Mouse (Mus musculus): Measurements from ENCODE around the gene Pdcd2. TPM values are rescaled to one million over a fixed set of nuclear protein-coding genes. Genes with fewer than 3 reads are reported as not detected.

The Pdcd2 gene
- total and polyA plus RNA-seq, 3 experiments: 9.2 to 16.4 (median 13.9) TPM

GRCm38 (mm10) chr17:15518766-15519165 is 8.3 kb downstream of the Pdcd2 start:
- H3K36me3 ChIP-seq (ENCODE audit: control insufficient read depth, insufficient read depth, low read length): peaks cover 9% of the 10 kb centered on the region
- no peak overlapping the region for H3K9ac ChIP-seq (ENCODE audit: low read depth, low read length)
- H3K27me3 ChIP-seq (ENCODE audit: control insufficient read depth, insufficient read depth, low read length): no peaks in the 10 kb centered on the region
- no peak for DNase-seq
- TF ChIP-seq EP300 (IDR thresholded peaks at IDR 0.05; ENCODE audit: insufficient read depth, low read depth, low read length) (no peak), CTCF (IDR thresholded peaks at IDR 0.05) (no peak), POLR2A (IDR thresholded peaks at IDR 0.05; ENCODE audit: insufficient read depth, low read depth, low read length) (no peak)
- no peak overlapping the region for H3K4me3 ChIP-seq
- WGBS: 97% methylated on average over 1 of the region's 1 CpGs
- H3K79me2 ChIP-seq (replicated peaks; ENCODE audit: control insufficient read depth, insufficient read depth, low read length): no peaks in the 10 kb centered on the region
- H3K27ac ChIP-seq: no peak overlapping the region
- H3K4me1 ChIP-seq (ENCODE audit: control insufficient read depth, insufficient read depth, low read length): no peaks in the 10 kb centered on the region
- intact Hi-C loops (cut with DNase I): no loop called here

DNA sequence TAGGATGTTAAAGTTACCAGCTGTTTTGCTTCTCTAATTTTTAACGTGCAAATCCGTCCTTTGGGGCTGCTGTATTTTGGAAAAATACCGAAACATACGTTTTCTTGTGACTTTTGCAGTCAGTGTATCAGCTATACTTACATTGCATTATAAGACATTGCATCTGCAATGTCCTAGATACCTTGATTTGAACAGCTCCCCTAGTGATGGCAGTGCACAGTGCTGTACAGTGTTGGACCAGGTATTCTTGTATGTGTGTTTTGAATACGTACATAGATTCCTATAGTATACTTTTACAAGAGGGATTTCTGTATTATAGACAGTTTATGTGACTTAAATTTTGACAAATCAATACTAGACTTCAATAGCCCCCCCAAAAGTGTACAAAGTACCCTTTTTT is 8.9 kb downstream of the Pdcd2 start:
- no peak for TF ChIP-seq EP300 (IDR thresholded peaks at IDR 0.05; ENCODE audit: insufficient read depth, low read depth, low read length)
- TF ChIP-seq CTCF (IDR thresholded peaks at IDR 0.05): no peak
- H3K27me3 ChIP-seq (ENCODE audit: control insufficient read depth, insufficient read depth, low read length): no peaks in the 10 kb centered on the region
- intact Hi-C loops (cut with DNase I): no loop called here
- H3K36me3 ChIP-seq (ENCODE audit: control insufficient read depth, insufficient read depth, low read length): peaks cover 9% of the 10 kb centered on the region
- no peaks in the 10 kb centered on the region for H3K4me1 ChIP-seq (ENCODE audit: control insufficient read depth, insufficient read depth, low read length)
- no peak overlapping the region for H3K27ac ChIP-seq
- WGBS: 83% methylated on average over 5 of the region's 5 CpGs
- H3K79me2 ChIP-seq (replicated peaks; ENCODE audit: control insufficient read depth, insufficient read depth, low read length): no peaks in the 10 kb centered on the region
- H3K9ac ChIP-seq (ENCODE audit: low read depth, low read length): no peak overlapping the region
- no peak overlapping the region for H3K4me3 ChIP-seq
- DNase-seq: no peak

DNA sequence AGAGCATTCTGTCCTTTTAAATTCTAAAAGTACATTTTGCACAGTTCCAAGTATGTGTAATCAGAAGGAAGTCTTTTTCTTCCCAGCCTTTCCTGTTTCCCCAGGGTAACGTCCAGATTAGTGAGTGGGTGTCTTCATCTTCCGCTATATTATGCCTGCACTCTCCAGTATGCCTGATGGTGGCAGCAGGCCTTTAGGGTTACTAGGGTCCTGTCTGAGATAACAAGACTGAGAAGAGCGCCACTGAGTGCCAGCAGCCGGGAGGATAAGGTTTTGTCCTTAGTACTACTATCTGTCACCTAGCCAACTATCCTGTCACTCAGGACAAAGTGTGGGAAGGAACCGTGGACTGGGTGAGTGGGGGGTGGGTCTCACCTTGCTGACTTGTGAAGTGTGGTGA is 9.3 kb downstream of the Pdcd2 start:
- Histone ChIP-seq H3K4me1 (ENCODE audit: control insufficient read depth, insufficient read depth, low read length) (no peaks in the 10 kb centered on the region), H3K9ac (ENCODE audit: low read depth, low read length) (no peak overlapping the region), H3K4me3 (no peak overlapping the region), H3K27me3 (ENCODE audit: control insufficient read depth, insufficient read depth, low read length) (no peaks in the 10 kb centered on the region), H3K36me3 (ENCODE audit: control insufficient read depth, insufficient read depth, low read length) (peaks cover 9% of the 10 kb centered on the region), H3K79me2 (replicated peaks; ENCODE audit: control insufficient read depth, insufficient read depth, low read length) (no peaks in the 10 kb centered on the region), H3K27ac (no peak overlapping the region)
- intact Hi-C loops (cut with DNase I): no loop called here
- DNase-seq: no peak
- WGBS: 25% methylated on average over 5 of the region's 5 CpGs
- no peak for TF ChIP-seq POLR2A (IDR thresholded peaks at IDR 0.05; ENCODE audit: insufficient read depth, low read depth, low read length)
- no peak for TF ChIP-seq CTCF (IDR thresholded peaks at IDR 0.05)

DNA sequence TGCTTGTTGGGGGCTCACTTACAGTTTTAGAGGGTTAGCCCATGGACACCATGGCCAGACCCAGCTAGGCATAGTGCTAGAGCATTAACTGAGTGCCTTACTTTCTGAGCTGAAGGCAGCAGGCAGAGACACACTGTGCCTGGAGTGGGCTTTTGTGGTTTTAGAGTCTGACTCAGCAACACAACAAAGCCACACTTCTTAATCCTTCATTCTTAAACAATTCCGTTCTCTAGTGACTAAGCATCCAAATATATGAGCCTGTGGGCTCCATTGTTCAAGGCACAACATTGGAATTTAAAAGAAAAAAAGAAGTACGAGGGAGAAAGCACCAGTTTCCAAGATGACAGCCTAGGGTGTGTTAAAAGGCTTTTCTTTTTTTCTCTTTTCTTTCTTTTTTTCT is 16.4 kb downstream of the Pdcd2 start:
- no peak overlapping the region for H3K9ac ChIP-seq (ENCODE audit: low read depth, low read length)
- H3K27ac ChIP-seq: no peak overlapping the region
- WGBS: 92% methylated on average over 2 of the region's 2 CpGs
- peaks cover 2% of the 10 kb centered on the region for H3K36me3 ChIP-seq (ENCODE audit: control insufficient read depth, insufficient read depth, low read length)
- no peaks in the 10 kb centered on the region for H3K4me1 ChIP-seq (ENCODE audit: control insufficient read depth, insufficient read depth, low read length)
- TF ChIP-seq EP300 (IDR thresholded peaks at IDR 0.05; ENCODE audit: insufficient read depth, low read depth, low read length): no peak
- no peak for TF ChIP-seq POLR2A (IDR thresholded peaks at IDR 0.05; ENCODE audit: insufficient read depth, low read depth, low read length)
- TF ChIP-seq CTCF (IDR thresholded peaks at IDR 0.05): no peak
- DNase-seq: no peak
- H3K4me3 ChIP-seq: no peak overlapping the region
- no peaks in the 10 kb centered on the region for H3K27me3 ChIP-seq (ENCODE audit: control insufficient read depth, insufficient read depth, low read length)
- no peaks in the 10 kb centered on the region; the same call in 1 of the 2 replicates for H3K79me2 ChIP-seq (replicated peaks; ENCODE audit: control insufficient read depth, insufficient read depth, low read length)
- intact Hi-C loops (cut with DNase I): no loop called here

GRCm38 (mm10) chr17:15499656-15500394 is 27.3 kb downstream of the Pdcd2 start, which contains the start of the genes Psmb1 and Tbp:
Psmb1 (minus strand) TSS chr17:15499751.
Tbp (plus strand) TSS chr17:15499888.
- H3K36me3 ChIP-seq (ENCODE audit: control insufficient read depth, insufficient read depth, low read length): peaks cover 18% of the 10 kb centered on the region
- peak within 1 kb of the TSS; percentile 67 for H3K4me3 ChIP-seq
- peak within 1 kb of the TSS; percentile 64 for H3K9ac ChIP-seq (ENCODE audit: low read depth, low read length)
- H3K4me1 ChIP-seq (ENCODE audit: control insufficient read depth, insufficient read depth, low read length): peaks cover 3% of the 10 kb centered on the region
- H3K79me2 ChIP-seq (replicated peaks; ENCODE audit: control insufficient read depth, insufficient read depth, low read length): peaks cover 2% of the 10 kb centered on the region
- no peaks in the 10 kb centered on the region for H3K27me3 ChIP-seq (ENCODE audit: control insufficient read depth, insufficient read depth, low read length)
- intact Hi-C loops (cut with DNase I): loop anchor here (2.0 kb wide), 1 partner anchor 207 kb away; no protein-coding TSS in a partner anchor
- TF ChIP-seq CTCF (IDR thresholded peaks at IDR 0.05) (no peak), POLR2A (IDR thresholded peaks at IDR 0.05; ENCODE audit: insufficient read depth, low read depth, low read length) (peak; percentile 84), EP300 (IDR thresholded peaks at IDR 0.05; ENCODE audit: insufficient read depth, low read depth, low read length) (peak; percentile 87)
- peak; percentile 96 to 97 for DNase-seq
- H3K27ac ChIP-seq: peak within 1 kb of the TSS; percentile 94
- WGBS: under 1% methylated on average over 63 of the region's 63 CpGs

DNA sequence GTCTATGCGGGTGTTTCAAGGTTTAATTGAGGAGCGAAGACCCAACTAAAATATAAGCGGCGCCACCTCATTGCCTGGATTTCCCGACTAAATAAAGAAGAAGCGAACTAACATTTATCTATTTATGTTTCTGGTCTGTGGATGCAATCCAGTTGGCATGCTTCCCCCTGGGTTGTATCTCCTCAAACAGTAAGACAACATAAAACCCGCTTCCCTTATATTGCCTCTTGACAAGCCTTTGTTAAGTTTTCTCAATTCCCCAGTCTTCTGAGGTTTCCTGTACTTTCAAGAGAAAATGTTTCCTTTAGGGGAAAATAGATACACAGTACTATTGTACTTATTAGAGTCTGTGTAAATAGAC is 28.4 kb downstream of the Pdcd2 start:
- intact Hi-C loops (cut with DNase I): loop anchor here (1.0 to 2.0 kb wide), 2 partner anchors 29 to 208 kb away; partner anchors contain the start of gene Pdcd2
- WGBS: 50% methylated on average over 7 of the region's 7 CpGs
- Histone ChIP-seq H3K36me3 (ENCODE audit: control insufficient read depth, insufficient read depth, low read length) (peaks cover 18% of the 10 kb centered on the region), H3K27me3 (ENCODE audit: control insufficient read depth, insufficient read depth, low read length) (no peaks in the 10 kb centered on the region), H3K4me3 (peak overlapping the region; percentile 67), H3K9ac (ENCODE audit: low read depth, low read length) (no peak overlapping the region; the same call in 1 of the 2 replicates), H3K79me2 (replicated peaks; ENCODE audit: control insufficient read depth, insufficient read depth, low read length) (peaks cover 4% of the 10 kb centered on the region), H3K27ac (peak overlapping the region; percentile 94), H3K4me1 (ENCODE audit: control insufficient read depth, insufficient read depth, low read length) (peaks cover 3% of the 10 kb centered on the region)
- no peak for DNase-seq
- no peak for TF ChIP-seq EP300 (IDR thresholded peaks at IDR 0.05; ENCODE audit: insufficient read depth, low read depth, low read length)
- TF ChIP-seq CTCF (IDR thresholded peaks at IDR 0.05): no peak
- TF ChIP-seq POLR2A (IDR thresholded peaks at IDR 0.05; ENCODE audit: insufficient read depth, low read depth, low read length): no peak

Data from heart, adult 2 months (tissue).